In the genomic region with DNA sequence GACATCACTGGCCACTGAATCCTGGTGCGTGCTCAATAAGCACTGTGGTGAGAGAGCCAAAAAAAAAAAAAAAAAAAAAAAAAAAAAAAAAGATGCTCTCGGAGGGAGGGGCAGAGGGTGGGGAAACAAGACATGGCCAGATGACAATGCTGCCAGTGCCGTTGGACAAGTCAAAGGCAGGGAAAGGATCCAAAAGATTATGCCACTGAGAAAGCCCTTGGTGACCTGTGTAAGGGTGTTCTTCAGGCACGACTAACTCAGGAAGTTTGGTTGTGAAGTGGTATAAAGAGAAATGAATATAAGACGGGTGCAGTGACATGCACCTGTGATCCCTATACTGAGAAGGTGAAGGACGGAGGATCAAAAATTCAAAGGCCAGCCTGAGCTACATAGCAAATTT, we compare ENCODE assay signal across 25 mouse cellular contexts.
A peak's percentile ranks its signal among the peaks of the same experiment; 100 is the strongest.
DNase-seq lines count a peak whose midpoint lies in the region; ATAC-seq and TF ChIP-seq lines count a peak whose summit lies in the region.
"Had no signal": no experiment of that assay in that cellular context is flagged by ENCODE, and none has a peak within 500 bp of the region (broad histone marks: within the 10 kb centered on the region; RNA-seq: fewer than 3 reads in every experiment).

No protein-coding gene starts in this region.

- no peak overlapping the region for H3K4me3 ChIP-seq in liver, embryonic 12.5 days
- H3K4me3 ChIP-seq in MEL (ENCODE audit: control insufficient read depth in 1 of 2, insufficient read depth in 1 of 2, low read depth in 2 of 2, low read length in 2 of 2) = peak overlapping the region; percentile 3 to 8; a peak in 3 of 4 replicates
- no peak overlapping the region for H3K4me3 ChIP-seq in small intestine, adult 2 months (ENCODE audit: low read depth, low read length)
- H3K4me3 ChIP-seq: embryonic facial prominence, embryonic 13.5 days; embryonic facial prominence, embryonic 15.5 days; erythroblast, embryonic 14.5 days; forebrain, embryonic 10.5 days; forebrain, embryonic 12.5 days had no signal

- H3K27me3 ChIP-seq in liver, embryonic 12.5 days (replicated peaks) = no peaks in the 10 kb centered on the region
- H3K27me3 ChIP-seq in MEL (ENCODE audit: control insufficient read depth in 1 of 2, insufficient read depth in 2 of 2, low read length in 2 of 2) = no peaks in the 10 kb centered on the region
- no peaks in the 10 kb centered on the region for H3K27me3 ChIP-seq in small intestine, adult 2 months (ENCODE audit: control insufficient read depth, insufficient read depth, low read length)
- H3K27me3 ChIP-seq: embryonic facial prominence, embryonic 13.5 days; embryonic facial prominence, embryonic 15.5 days; forebrain, embryonic 12.5 days had no signal

- peak in 1 of 2 experiments; percentile 65; a peak in 2 of 4 replicates for TF ChIP-seq POLR2A in MEL (IDR thresholded peaks at IDR 0.05; ENCODE audit: control insufficient read depth in 1 of 2, insufficient read depth in 1 of 2, low read depth in 1 of 2, low read length in 2 of 2, poor library complexity in 1 of 2)
- TF ChIP-seq POLR2A in small intestine, adult 2 months (IDR thresholded peaks at IDR 0.05; ENCODE audit: low read depth, low read length) = no peak

- no peaks in the 10 kb centered on the region; the same call in 1 of the 2 replicates for H3K79me2 ChIP-seq in MEL (ENCODE audit: control insufficient read depth, insufficient read depth, low read length, poor library complexity)

- ATAC-seq in liver, embryonic 12.5 days = no peak
- 0 out of 2 replicates have a peak, but pooled peaks have one; percentile 23 for ATAC-seq in megakaryocyte progenitor cell, adult 5-6 weeks (replicated peaks; ENCODE audit: poor library complexity)
- no peak for ATAC-seq in cerebellum, adult (ENCODE audit: insufficient number of reproducible peaks, low FRiP score, low TSS enrichment)
- no peak for ATAC-seq in inflammation-experienced regulatory T-cells, adult 6 months
- ATAC-seq: forebrain, embryonic 14.5 days; forebrain, embryonic 16.5 days had no signal

- 0 out of 2 replicates have a peak overlapping the region, but pooled peaks have one; percentile 6 for H3K27ac ChIP-seq in liver, embryonic 12.5 days
- peak overlapping the region; percentile 100 for H3K27ac ChIP-seq in MEL (ENCODE audit: control insufficient read depth, low read depth, low read length)
- peak overlapping the region; percentile 47; the same call in 1 of the 2 replicates for H3K27ac ChIP-seq in small intestine, adult 2 months (ENCODE audit: insufficient read depth, low read depth, low read length)
- H3K27ac ChIP-seq: embryonic facial prominence, embryonic 13.5 days; embryonic facial prominence, embryonic 15.5 days; forebrain, embryonic 10.5 days; forebrain, embryonic 12.5 days had no signal

- no peak for TF ChIP-seq RAD21 in MEL (IDR thresholded peaks at IDR 0.05; ENCODE audit: low read depth, low read length)

- H3K9ac ChIP-seq in liver, embryonic 12.5 days = no peak overlapping the region
- H3K9ac ChIP-seq in MEL (ENCODE audit: control insufficient read depth, low read depth, low read length, poor library complexity, severe bottlenecking) = peak overlapping the region; percentile 62
- H3K9ac ChIP-seq: embryonic facial prominence, embryonic 13.5 days; embryonic facial prominence, embryonic 15.5 days; forebrain, embryonic 12.5 days had no signal

- peaks cover 46% of the 10 kb centered on the region for H3K4me1 ChIP-seq in liver, embryonic 12.5 days
- peaks cover 56 to 60% of the 10 kb centered on the region in 2 experiments for H3K4me1 ChIP-seq in MEL (ENCODE audit: control insufficient read depth in 1 of 2, insufficient read depth in 2 of 2, low read length in 2 of 2)
- peaks cover 10% of the 10 kb centered on the region; the same call in 1 of the 2 replicates for H3K4me1 ChIP-seq in small intestine, adult 2 months (ENCODE audit: control insufficient read depth, insufficient read depth, insufficient read length, low read length)
- H3K4me1 ChIP-seq: embryonic facial prominence, embryonic 13.5 days; embryonic facial prominence, embryonic 15.5 days; forebrain, embryonic 10.5 days; forebrain, embryonic 12.5 days had no signal

- TF ChIP-seq CTCF in MEL (IDR thresholded peaks at IDR 0.05 in 2 of 3, conservative IDR thresholded peaks at IDR 0.05 in 1 of 3; ENCODE audit: control insufficient read depth in 1 of 3, insufficient read depth in 1 of 3, low read depth in 2 of 3, low read length in 3 of 3, poor library complexity in 1 of 3, severe bottlenecking in 1 of 3) = no peak
- TF ChIP-seq CTCF in small intestine, adult 2 months (IDR thresholded peaks at IDR 0.05; ENCODE audit: extremely low read depth, insufficient read length, insufficient replicate concordance, low read depth, low read length) = no peak

- H3K4me2 ChIP-seq in liver, embryonic 12.5 days = no peak overlapping the region
- H3K4me2 ChIP-seq: embryonic facial prominence, embryonic 13.5 days; embryonic facial prominence, embryonic 15.5 days; forebrain, embryonic 12.5 days had no signal

- 54% methylated on average over 6 of the region's 6 CpGs for WGBS in liver, embryonic 12.5 days (ENCODE audit: insufficient replicate concordance)
- WGBS in small intestine, adult 2 months = 63% methylated on average over 6 of the region's 6 CpGs

- no peaks in the 10 kb centered on the region for H3K36me3 ChIP-seq in liver, embryonic 12.5 days
- peaks cover 0 to 72% of the 10 kb centered on the region in 2 experiments; a peak in 2 of 4 replicates for H3K36me3 ChIP-seq in MEL (ENCODE audit: control insufficient read depth in 1 of 2, insufficient read depth in 2 of 2, low read length in 2 of 2)
- no peaks in the 10 kb centered on the region for H3K36me3 ChIP-seq in small intestine, adult 2 months (ENCODE audit: control insufficient read depth, insufficient read depth, low read length)
- H3K36me3 ChIP-seq: embryonic facial prominence, embryonic 13.5 days; embryonic facial prominence, embryonic 15.5 days; forebrain, embryonic 10.5 days; forebrain, embryonic 12.5 days; G1E had no signal

- no peaks in the 10 kb centered on the region for H3K9me3 ChIP-seq in liver, embryonic 12.5 days (replicated peaks)
- H3K9me3 ChIP-seq in MEL (replicated peaks; ENCODE audit: insufficient read depth, low read length) = no peaks in the 10 kb centered on the region
- H3K9me3 ChIP-seq: embryonic facial prominence, embryonic 13.5 days; embryonic facial prominence, embryonic 15.5 days; forebrain, embryonic 10.5 days; forebrain, embryonic 12.5 days had no signal

- TF ChIP-seq EP300 in MEL (IDR thresholded peaks at IDR 0.05; ENCODE audit: low read depth in 1 of 2, low read length in 2 of 2) = no peak

- DNase-seq in liver (no peak), MEL (ENCODE audit: low read depth, low spot score) (peak; percentile 87)
- no peak for DNase-seq in retina, embryonic 14.5 days (ENCODE audit: low spot score)
- DNase-seq: adrenal gland, adult 8-10 months; adrenal gland, postnatal 14 days; adrenal gland, postnatal 36 days; cerebellum, adult 11 months; cerebellum, adult 18-20 months; cerebellum, adult 8-10 months; cerebellum, adult 9-11 months; cerebellum, postnatal 14 days; embryo, embryonic 11 days had no signal

TF ChIP-seq in MEL, 35 proteins besides CTCF, POLR2A, EP300 and RAD21:
- TF ChIP-seq MYB (IDR thresholded peaks at IDR 0.05; ENCODE audit: low read depth, low read length) = no peak
- no peak for TF ChIP-seq HCFC1 (IDR thresholded peaks at IDR 0.05; ENCODE audit: low read depth, low read length)
- peak; percentile 82 for TF ChIP-seq TBP (IDR thresholded peaks at IDR 0.05; ENCODE audit: low read depth, low read length)

Comparison
In these comparisons a context has a peak if more than half of its experiments do, and no peak if none do; other contexts are left out.
1. H3K27ac ChIP-seq: peak in every context shown above with its lines; median percentile 100 in MEL; 47 in small intestine, adult 2 months; 6 in liver, embryonic 12.5 days.
2. H3K4me3 ChIP-seq: peak in MEL (2 of 2); none in liver, embryonic 12.5 days (single experiment) and small intestine, adult 2 months (single experiment).